Mouse (Mus musculus): ENCODE results near the gene Fign.

Gene Fign

DNA sequence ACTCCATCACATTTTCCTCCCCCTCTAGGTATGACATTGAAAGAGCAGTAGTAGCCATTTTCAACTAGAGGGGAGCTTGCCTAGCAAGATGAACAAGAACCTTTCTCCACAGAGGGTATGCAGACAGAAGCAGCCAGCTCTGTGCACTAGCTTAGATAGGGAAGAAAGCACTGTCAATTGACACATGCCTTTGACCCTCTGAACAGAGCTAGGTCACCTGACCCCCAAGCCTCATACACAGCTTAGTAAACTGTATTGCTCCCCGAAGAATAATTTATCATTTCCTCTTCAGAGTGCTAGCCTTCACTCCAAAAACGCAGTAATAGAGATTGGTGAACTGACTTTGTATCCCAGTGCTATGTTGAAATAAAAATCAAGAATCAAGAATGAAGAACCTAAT is 49.7 kb downstream of the Fign start:
- DNase-seq, result no peak

DNA sequence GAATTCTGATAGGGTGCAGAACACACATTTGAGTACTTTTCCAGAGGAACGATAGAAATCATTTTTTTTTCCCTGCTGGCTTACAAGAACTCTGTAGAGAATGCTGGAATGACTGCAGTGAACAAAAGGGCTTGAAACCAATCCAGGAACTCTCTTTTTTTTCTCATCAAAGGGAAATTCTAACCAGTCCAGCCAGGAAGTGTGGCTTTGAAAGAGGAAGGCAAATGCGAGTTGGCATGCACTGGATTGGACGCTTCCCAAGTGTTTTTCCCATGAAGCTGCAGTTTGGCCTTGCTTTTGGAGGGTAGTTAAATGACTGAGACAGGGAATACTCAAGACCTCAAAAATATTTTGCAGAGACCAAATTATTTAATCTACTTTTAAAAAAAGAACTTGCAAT is 54.7 kb downstream of the Fign start:
- peak; percentile 24 for DNase-seq

DNA sequence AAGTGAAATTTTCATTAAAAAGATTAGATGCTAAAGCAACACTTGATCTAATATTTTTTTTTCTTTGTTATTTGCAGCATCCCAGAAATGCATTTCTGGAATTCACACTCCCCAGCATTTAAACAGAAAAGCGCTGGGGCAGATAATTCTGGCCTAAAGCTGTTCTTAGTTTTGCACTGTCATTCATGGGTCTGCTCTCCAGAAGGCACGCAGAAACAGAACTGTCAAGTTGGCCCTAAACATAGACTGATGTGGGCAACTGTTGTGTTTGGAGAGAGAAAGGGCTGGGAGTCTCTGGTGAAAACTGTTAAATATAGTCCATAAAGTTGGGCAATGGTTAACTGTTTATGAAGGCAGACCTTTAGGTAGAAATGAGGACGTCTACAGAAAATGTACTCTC is 62.4 kb downstream of the Fign start:
- no peak for DNase-seq

DNA sequence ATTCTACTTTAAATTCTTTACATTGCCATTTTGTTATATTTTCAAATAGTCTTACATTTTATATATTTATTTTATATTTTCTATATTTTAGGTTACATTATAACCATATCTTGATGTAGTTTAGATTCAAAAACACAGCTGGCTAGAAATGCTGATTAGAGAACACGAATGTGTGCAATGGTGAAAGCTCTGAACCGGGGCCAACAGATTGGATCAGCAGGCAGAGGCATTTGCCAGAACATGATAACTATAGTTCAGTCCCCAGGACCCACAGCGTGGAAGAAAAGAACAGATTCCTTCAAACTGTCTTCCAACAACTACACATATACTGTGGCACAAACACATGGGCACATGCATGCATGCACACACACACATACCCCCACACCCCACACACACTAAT is 64.0 kb downstream of the Fign start:
- no peak for DNase-seq

DNA sequence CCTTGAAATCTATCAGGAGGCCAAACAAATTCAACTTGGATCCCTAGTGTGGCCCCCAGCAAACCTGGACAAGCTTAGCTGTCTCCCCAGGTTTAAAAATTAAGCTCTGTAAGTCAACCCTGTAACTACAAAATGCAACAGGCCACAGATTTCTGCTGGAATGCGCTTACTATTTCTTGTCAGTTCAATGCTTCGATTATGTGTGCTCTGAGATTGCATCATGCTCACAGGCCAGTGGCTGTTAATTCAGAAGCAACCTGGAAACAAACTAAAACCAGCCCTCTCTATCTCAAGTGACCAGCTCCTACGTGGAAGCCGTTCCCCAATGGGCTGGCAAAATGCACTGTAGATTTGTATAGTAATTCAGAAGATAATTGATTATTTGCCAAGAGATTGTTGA is 71.9 kb downstream of the Fign start:
- DNase-seq, result no peak

DNA sequence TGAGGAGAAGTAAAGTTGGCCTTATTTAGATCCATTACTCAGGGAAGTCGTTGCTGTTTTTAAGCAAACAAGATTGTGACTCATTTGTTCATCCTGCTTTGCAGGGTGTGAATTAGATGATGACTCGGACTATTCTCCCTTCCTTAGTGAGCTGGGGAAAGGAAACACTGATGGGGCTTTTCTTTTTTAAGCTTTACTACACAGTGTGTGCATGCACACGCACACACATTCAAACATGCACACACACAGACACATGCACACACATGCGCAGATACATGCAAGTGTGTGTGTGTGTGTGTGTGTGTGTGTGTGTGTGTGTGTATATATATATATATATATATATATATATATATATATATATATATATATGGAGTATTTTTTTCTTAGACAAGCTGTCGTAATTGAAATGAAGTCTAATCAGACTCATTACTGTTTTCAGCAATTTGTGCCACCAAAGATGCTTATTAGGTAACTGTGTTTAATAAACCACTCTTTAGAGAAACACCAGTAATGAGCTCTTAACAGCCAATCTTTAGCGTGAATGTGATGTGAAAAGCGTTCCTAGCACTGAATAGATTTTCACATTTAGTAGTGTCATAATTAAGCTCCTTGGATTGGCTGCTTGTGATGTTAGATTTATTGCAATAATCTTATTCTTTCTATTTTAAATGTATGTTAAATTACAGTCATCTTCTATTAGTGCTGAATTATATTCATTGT is 103.4 kb downstream of the Fign start:
- DNase-seq, result no peak

DNA sequence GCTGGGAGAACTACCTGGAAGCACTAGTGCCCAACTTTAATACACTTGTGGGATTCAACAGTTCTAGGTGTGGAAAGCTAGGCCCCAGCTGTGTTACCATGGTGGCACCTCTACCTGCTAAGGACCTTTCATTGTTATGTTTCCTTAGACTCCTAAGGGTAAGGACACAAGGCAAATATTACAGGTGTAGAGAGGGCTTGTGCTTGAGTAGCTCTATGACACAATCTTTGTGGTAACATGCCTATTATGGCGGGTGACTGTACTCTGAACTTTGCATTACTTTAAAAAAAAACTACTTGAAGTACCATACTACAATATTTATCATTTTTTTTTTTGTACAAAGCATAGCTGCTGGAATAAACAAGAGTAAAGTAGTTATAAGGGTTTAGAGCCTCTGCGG is 112.4 kb downstream of the Fign start:
- no peak for DNase-seq

DNA sequence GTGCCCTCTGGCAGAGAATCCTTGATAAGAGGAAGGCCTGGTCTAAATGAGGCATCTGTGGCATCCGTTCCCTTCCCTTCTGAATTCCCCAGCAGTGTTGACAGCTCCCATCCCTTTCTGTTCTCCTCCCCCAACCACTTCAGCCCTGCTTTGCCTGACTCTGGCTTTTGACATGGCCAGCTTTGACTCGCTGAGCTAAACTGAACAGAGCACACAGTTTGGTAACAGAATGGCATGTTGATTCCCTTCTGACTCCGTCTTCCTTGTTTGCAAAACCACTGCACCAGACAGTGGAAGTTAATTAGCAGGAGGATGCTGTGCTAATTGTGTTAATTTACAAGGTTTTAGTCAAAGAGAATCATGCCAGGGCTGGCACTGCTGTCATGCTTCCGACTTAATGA is 115.5 kb downstream of the Fign start:
- no peak for DNase-seq

DNA sequence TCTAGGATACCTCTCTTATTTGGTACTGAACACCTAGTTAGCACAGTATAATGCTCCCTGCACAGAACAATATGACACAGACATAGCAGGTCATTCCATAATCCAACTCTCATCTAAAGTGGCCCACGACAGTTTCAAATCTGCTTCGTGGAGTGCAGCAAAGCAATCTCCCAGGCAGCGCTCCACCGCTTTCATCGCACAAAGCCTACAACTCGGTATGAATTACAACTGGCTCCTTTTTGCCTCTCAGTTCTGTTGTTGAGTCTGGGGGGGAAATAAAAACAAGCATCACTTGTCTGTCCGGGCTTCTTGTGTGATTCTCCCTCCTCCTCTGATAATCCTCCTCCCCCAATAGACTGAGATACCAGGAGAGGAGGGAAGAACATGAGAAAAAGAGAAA is 116.4 kb downstream of the Fign start:
- DNase-seq, result no peak

DNA sequence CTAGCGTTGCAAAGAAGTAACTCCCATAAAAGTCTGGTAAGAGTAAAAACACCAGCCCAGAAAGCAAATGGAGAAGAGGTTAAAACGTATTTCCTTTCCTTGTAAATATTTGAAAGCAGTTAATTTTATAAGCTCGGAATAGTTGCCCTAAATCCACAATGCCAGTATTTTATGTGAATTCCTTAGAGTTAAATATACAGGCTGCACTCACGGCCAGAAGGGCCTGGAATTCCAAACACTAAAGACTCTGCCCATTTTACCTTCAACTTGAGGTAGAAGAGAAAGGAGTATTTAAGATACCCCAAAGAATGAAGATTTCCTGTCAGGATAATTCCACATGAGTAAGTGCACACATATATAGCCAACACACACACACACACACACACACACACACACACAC is 128.2 kb downstream of the Fign start:
- no peak for DNase-seq

DNA sequence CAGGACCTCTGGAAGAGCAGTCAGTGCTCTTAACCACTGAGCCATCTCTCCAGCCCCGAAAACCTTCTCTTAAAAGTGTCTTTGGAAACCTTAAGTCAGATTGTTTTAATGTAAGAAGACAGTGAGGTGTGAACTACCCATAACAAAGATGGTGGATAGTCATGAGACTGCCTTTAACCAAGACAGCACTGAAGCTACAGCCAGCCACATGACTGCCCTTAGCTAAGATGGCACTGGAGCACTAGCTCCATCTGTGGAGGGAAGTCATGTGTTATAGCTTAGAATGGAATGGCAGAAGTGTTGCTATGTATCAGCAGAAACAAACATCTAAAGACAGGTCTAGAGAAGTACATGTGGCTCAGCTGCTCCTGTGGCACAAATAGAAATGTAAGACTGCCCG is 166.8 kb downstream of the Fign start:
- no peak for DNase-seq

DNA sequence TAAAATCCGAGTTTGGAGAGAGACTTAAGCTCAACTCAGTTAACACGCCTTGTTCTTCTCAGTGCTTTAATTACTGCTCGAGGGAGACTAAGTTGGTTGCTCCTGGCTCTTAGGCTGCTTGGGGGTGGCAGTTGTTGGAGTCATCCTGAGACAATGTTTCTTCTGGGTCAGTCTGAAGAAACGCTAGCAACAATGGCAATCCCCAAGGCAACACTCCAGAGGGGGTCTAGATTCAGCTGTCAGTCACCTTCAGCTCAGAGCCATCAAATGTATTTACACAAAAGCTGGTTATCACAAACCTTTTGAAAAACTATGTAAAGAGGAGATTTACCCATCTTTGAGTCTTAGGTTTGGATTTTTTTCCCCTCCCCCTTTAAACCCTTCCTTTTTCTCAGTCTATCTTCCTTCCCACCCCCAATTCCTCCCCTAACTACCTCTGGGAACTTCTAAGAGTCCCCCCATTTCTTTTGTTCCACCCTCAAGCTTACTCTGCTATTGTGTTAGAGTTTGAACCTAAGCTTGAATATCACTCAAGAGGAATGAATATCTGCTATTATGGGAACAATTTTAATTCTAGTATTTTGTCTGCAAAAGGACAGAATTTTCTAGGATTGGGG is 171.2 kb downstream of the Fign start:
- no peak for DNase-seq

DNA sequence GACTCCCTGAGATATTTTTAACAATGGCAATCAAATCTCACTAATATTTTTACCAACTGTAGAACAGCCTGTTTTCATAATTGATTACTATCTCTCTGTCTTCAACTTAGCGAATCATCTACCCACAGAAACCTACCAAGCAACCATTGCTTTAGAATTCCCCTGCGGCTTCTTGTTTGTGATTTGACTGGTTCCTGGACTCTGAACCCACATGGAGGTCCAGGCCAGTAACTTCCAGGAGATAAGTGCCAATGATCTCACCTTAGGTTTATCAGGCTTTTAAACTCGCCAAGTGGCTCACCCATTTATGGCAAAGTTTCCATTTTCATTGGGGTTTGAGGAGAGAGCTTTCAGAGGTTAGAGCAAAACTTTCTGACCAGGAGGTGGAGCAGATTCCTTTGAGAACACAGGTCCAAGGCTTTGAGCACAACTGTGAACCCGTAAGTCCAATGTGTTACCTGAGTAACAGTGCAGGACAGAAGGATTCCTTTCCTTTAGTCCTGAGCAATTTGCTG is 172.1 kb downstream of the Fign start:
- DNase-seq, result peak; percentile 11

Measured in kidney, adult 18-20 months (tissue).